In the genomic region with DNA sequence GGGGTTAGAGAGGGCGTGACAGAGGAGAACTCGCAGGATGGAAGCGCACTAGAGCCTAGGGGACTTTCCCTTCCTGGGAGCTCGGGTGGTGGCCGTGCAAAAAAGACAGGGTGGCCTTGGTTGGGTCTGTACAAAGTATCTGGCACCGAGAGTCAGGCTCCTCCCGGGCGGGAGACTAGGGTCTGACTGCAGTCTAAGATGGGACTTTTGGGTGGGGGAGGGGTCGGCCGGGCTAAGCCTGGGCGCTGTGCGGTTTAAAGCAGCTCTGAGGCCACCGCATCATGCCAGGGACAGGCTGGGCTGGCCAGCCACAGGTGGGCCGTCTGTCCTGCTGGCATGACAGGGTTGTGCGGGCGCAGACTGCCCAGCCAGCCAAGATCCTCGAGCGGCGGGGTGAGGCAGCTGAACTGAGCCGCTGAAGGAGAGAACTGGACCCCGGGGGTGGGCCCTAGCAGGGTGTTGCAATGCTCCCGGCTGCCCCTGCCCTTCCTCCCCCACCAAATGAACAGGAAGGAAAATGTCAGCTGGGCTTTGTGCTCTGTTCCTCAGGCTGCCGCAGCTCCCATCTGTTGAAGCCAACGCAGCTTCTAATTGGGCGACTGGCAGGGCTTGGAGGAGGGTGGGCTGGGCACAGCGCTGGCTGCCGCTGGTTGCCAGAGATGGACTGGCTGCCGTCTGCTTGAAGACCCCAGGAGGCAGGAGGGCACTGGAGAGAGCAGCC, we compare ENCODE assay signal across 9 mouse cellular contexts. TPM values are rescaled to one million over a fixed set of nuclear protein-coding genes. Genes with fewer than 3 reads are reported as not detected.
DNase-seq lines count a peak whose midpoint lies in the region; ATAC-seq and TF ChIP-seq lines count a peak whose summit lies in the region.
"Had no signal": no experiment of that assay in that cellular context is flagged by ENCODE, and none has a peak within 500 bp of the region (broad histone marks: within the 10 kb centered on the region; RNA-seq: fewer than 3 reads in every experiment).

No protein-coding gene starts in this region.

- no peak for TF ChIP-seq CTCF in cortical plate, adult 2 months (IDR thresholded peaks at IDR 0.05; ENCODE audit: extremely low read depth, insufficient read depth, low read length)
- no peak for TF ChIP-seq CTCF in heart, adult 2 months (IDR thresholded peaks at IDR 0.05)

- H3K4me3 ChIP-seq in cortical plate, adult 2 months (ENCODE audit: insufficient read depth, low read length): peak overlapping the region; percentile 61
- peak overlapping the region; percentile 58 for H3K4me3 ChIP-seq in heart, adult 2 months
- H3K4me3 ChIP-seq in stomach, embryonic 14.5 days (ENCODE audit: low read depth, low read length): peak overlapping the region; percentile 41

- no peaks in the 10 kb centered on the region for H3K9me3 ChIP-seq in stomach, embryonic 14.5 days (ENCODE audit: control insufficient read depth, low read depth, low read length)

- peak; percentile 44; the same call in 1 of the 2 replicates for ATAC-seq in stomach, embryonic 14.5 days (ENCODE audit: insufficient number of reproducible peaks, insufficient read depth, low FRiP score, low read depth)
- no peak for ATAC-seq in erythroblast, adult 5-6 weeks (replicated peaks; ENCODE audit: low FRiP score, poor library complexity, severe bottlenecking)

- 6% methylated on average over 28 of the region's 28 CpGs for WGBS in heart, adult 2 months
- 2% methylated on average over 28 of the region's 28 CpGs for WGBS in stomach, embryonic 14.5 days

- intact Hi-C loops in heart, adult 2 months (cut with DNase I): no loop called here

- DNase-seq in kidney, postnatal 14 days: peak; percentile 11
- DNase-seq in kidney, adult 9 months: no peak
- peak; percentile 39 to 45 for DNase-seq in heart, adult 2 months
- peak; percentile 35 to 53 for DNase-seq in kidney, postnatal 4 days
- DNase-seq in lung, postnatal 14 days: peak; percentile 2

- peak overlapping the region; percentile 82 for H3K27ac ChIP-seq in cortical plate, adult 2 months (ENCODE audit: insufficient read depth, low read length)
- peak overlapping the region; percentile 17; the same call in 1 of the 2 replicates for H3K27ac ChIP-seq in heart, adult 2 months
- H3K27ac ChIP-seq in stomach, embryonic 14.5 days (ENCODE audit: low read length): no peak overlapping the region

- H3K36me3 ChIP-seq in heart, adult 2 months (ENCODE audit: control insufficient read depth, insufficient read depth, low read length): no peaks in the 10 kb centered on the region
- H3K36me3 ChIP-seq in stomach, embryonic 14.5 days (ENCODE audit: control insufficient read depth, insufficient read depth, low read length): no peaks in the 10 kb centered on the region

- peak overlapping the region; percentile 87 for H3K4me2 ChIP-seq in stomach, embryonic 14.5 days (replicated peaks; ENCODE audit: low read depth, low read length)

- H3K27me3 ChIP-seq in heart, adult 2 months (ENCODE audit: control insufficient read depth, insufficient read depth, low read length): peaks cover 1% of the 10 kb centered on the region; the same call in 1 of the 2 replicates
- H3K27me3 ChIP-seq in stomach, embryonic 14.5 days (ENCODE audit: control insufficient read depth, insufficient read depth, low read length): peaks cover 30% of the 10 kb centered on the region

- peak overlapping the region; percentile 51 for H3K9ac ChIP-seq in heart, adult 2 months (ENCODE audit: low read depth, low read length)
- peak overlapping the region; percentile 36; the same call in 1 of the 2 replicates for H3K9ac ChIP-seq in stomach, embryonic 14.5 days (replicated peaks; ENCODE audit: low read depth, low read length)

- H3K79me2 ChIP-seq in heart, adult 2 months (replicated peaks; ENCODE audit: control insufficient read depth, insufficient read depth, low read length): no peaks in the 10 kb centered on the region

- peaks cover 10% of the 10 kb centered on the region for H3K4me1 ChIP-seq in cortical plate, adult 2 months (ENCODE audit: control insufficient read depth, insufficient read depth, low read length)
- H3K4me1 ChIP-seq in heart, adult 2 months (ENCODE audit: control insufficient read depth, insufficient read depth, low read length): no peaks in the 10 kb centered on the region
- H3K4me1 ChIP-seq in stomach, embryonic 14.5 days (ENCODE audit: control insufficient read depth, insufficient read depth, low read length): peaks cover 10% of the 10 kb centered on the region; the same call in 1 of the 2 replicates

- TF ChIP-seq POLR2A in cortical plate, adult 2 months (IDR thresholded peaks at IDR 0.05; ENCODE audit: extremely low read depth, insufficient read depth, low read length): peak; percentile 77
- TF ChIP-seq POLR2A in heart, adult 2 months (IDR thresholded peaks at IDR 0.05; ENCODE audit: insufficient read depth, low read depth, low read length): no peak

- TF ChIP-seq EP300 in heart, adult 2 months (IDR thresholded peaks at IDR 0.05; ENCODE audit: insufficient read depth, low read depth, low read length): no peak

RNA-seq across cellular contexts. Expression of a gene that starts 1.1 kb away (rescaled TPM):
- polyA plus RNA-seq in cortical plate, adult 2 months (2012; rRNA removed): 57.8 and 63.6 TPM in 2 replicates
- total RNA-seq in heart, adult 2 months (2021): 1 to 10 TPM; 3.2 to 4.2 TPM
- polyA plus RNA-seq in heart, adult 2 months (2012; rRNA removed): 6.1 and 7.3 TPM in 2 replicates
- polyA plus RNA-seq in stomach, embryonic 14.5 days (2014; fragmentation: Nextera tagmentation; extraction: Ambion mirVana): 4.0 and 5.1 TPM in 2 replicates
- not detected in 2 replicates for total RNA-seq in erythroblast, adult 5-6 weeks (2015; ENCODE audit: low replicate concordance)
- total RNA-seq in erythroblast, adult 5-6 weeks (2017; ENCODE audit: low replicate concordance): not detected in 2 replicates
- total RNA-seq: liver, adult 2 months had no signal
- polyA plus RNA-seq: liver, adult 2 months had no signal
